Mouse (Mus musculus) cerebellum, adult (tissue): ENCODE results near the gene Edn2.

Experiments
- ATAC-seq: cut with Nextera tagmentation; 2 replicates; pipeline ENCODE4 v1.9.2; 2017; ENCODE audit warnings: mild to moderate bottlenecking, moderate library complexity, mixed read lengths; ENCODE audit not compliant: insufficient number of reproducible peaks, low FRiP score, low TSS enrichment

Gene Edn2

GRCm38 (mm10) chr4:120152648-120153047 is 8.4 kb upstream of the Edn2 start:
- ATAC-seq: no peak

DNA sequence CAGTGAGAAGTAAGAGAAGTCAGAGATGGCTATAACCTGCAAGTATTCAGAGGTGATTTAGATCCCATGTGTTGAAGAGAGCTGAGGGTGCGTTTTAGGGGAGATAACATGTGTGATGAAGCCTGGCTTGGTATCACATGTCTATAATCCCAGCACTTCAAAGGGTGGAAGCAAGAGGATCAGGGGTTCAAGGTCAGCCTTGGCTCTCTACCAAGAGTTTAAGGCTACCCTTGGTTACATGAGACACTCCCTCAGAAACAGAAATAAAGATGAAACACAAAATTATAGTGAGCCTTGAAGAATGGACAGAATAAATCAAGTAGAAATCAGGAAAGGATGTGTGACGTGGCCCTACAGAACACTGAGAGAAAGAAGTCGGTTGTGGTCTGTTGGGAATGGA is 7.3 kb upstream of the Edn2 start:
- no peak for ATAC-seq

DNA sequence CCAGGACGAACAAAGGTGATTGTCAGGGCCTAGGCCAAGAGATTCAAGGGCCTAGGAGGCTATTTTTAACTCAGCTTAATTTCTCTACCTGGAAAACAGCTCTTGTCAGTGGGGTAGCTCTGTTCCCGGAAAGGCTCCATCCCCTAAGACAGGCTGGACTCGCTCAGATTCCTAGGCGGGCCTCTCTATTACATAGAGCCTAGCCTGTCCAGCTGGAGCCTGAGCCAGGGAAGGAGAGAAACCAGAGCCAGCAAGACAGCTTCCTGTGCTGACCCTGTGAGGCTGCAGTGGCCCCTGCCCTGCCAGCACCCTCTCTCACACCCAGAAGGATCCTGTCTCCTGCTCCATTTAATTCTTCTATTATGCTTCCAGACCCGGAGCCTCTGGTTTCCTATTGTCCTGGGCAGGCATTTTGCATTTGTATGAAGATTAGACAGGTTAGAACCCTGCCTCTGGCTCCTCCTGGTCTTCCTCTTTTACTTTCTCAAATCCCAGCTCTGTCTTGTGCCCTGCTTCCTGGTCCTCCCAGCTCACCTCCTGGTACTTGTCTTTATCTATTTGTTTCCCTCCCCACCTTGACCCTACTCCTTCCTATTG is 2.2 kb upstream of the Edn2 start:
- no peak for ATAC-seq

DNA sequence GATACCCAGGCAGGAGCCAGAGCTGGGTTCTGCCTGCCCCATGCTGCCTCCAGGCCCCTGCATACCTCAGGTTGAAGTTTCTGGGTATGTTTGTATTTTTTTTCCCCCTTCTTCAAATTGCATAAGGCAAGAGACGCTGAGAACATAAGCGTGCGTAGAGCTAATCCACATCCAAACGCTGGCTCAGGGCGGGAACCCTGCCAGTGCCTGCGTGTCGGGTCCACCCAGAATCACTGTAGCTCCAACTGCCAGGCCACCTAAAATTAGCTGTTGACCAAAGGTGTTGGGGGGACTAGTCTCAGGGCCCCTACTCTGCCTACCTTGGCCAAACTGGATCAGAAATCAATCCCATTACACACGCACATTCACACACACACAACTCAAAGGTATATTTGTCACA is 1.6 kb downstream of the Edn2 start:
- ATAC-seq: no peak

GRCm38 (mm10) chr4:120163242-120163641 is 2.2 kb downstream of the Edn2 start:
- peak; percentile 76 for ATAC-seq

GRCm38 (mm10) chr4:120164316-120164715 is 3.3 kb downstream of the Edn2 start:
- no peak for ATAC-seq

- no peak for ATAC-seq
Observed at GRCm38 (mm10) chr4:120167778-120168177, 6.8 kb downstream of the Edn2 start.

GRCm38 (mm10) chr4:120168346-120168745 is 7.3 kb downstream of the Edn2 start:
- ATAC-seq: no peak

- no peak for ATAC-seq
Observed at GRCm38 (mm10) chr4:120170387-120170936, 9.5 kb downstream of the Edn2 start.

GRCm38 (mm10) chr4:120172050-120172684 is 11.2 kb downstream of the Edn2 start:
- no peak for ATAC-seq

- no peak for ATAC-seq
Observed at GRCm38 (mm10) chr4:120179123-120179522, 18.1 kb downstream of the Edn2 start.

GRCm38 (mm10) chr4:120180535-120180934 is 19.5 kb downstream of the Edn2 start:
- no peak for ATAC-seq

DNA sequence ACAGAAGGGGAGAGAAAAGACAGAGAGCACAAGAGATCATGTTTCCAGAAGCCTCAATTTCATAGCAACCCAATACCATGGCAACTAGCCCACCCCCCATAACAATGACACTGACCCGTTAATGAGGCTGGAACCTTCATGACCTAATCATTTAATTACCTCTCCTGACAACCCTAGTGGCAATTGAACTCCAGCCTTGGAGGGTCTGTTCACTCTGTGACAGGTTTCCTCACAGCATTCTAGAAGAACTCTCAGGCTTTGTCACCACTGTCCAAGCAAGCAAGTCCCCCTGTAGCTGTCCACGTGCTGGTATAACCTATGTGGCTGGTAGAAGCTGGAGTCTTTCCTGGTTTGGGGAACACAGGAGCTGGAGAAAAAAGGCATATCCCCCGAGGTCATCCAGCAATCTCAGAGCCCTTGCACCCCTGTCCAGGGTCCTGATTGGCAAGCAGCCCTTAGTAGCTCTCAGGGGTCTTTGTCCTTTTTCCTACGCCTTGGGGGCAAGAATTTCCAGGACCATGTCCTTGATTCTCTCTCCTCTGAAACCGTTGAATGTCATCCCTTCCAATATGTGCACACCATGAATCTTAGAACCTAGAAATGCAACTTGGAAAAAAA is 23.5 kb downstream of the Edn2 start:
- ATAC-seq: no peak

- ATAC-seq: no peak
Observed at GRCm38 (mm10) chr4:120186441-120186840, 25.4 kb downstream of the Edn2 start.

GRCm38 (mm10) chr4:120186934-120187333 is 25.9 kb downstream of the Edn2 start:
- no peak for ATAC-seq

DNA sequence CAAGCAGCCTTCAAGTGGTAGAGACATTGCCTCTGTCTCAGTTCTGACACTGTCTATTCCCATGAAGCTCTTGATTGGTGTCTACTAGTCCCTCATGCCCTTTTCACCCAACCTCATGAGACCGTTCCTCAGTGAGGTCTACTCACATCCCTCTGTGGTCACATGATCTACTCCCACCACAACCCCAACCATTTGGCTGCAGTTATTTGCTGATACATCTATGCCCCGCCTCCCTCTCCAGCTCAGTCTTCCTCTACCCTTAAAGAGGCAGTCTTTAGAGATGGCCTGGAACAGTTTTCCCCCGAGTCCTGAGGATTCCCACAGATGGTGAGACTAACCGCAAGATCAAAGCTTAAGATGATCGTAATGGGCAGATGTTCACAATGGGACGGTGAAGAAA is 27.2 kb downstream of the Edn2 start:
- peak; percentile 12; the same call in 1 of the 2 replicates for ATAC-seq

DNA sequence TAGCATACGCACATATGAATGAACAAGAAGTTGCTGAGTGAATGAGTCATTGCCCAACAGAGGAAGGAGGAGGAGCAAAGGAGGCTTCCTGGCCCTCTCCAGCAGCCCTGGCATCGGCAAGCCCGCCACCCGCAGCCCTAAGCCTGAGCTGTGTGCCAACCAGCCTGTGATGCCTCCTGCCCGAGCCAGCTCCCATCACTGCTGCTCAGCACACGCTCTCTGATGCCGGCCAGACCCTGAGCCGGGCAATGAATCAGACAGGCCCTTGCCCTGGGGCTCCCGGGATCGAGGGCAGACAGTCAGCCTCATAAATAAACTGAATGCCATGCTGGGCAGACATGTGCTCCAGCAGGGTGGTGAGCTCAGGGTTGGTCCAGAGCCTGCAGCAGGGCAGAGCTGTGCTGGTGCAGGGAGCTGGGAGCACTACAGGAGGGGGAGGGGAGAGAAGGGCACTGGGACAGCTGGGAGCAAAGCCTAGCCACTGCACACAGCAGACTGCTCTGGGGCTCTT is 27.7 kb downstream of the Edn2 start:
- peak; percentile 91 for ATAC-seq

GRCm38 (mm10) chr4:120189941-120190340 is 28.9 kb downstream of the Edn2 start:
- peak; percentile 70 for ATAC-seq

GRCm38 (mm10) chr4:120191987-120192386 is 31.0 kb downstream of the Edn2 start:
- ATAC-seq: no peak

GRCm38 (mm10) chr4:120194026-120194425 is 33.0 kb downstream of the Edn2 start:
- no peak for ATAC-seq

DNA sequence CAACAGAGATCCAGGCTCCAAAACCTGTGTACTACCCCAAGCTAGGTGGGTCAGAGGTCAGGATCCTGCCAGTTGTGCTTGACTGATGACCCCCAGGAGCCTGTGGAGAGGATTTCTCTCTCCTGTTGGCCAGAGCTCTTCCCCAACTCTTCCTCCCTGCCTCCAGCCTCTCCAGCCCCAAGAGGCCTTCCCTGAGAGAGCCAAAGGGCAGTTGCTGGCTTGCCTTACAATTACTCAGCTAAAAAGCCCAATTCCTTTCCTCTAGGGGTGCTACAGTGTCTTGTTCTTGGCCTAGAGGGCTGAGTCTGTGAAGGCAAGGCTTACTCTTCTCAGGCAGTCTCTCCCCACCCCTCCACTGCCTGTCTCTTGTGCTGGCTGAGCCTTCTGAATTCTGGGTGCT is 34.0 kb downstream of the Edn2 start:
- no peak for ATAC-seq
